Mouse (Mus musculus): Measurements from ENCODE around the gene Bbs1.

DNA sequence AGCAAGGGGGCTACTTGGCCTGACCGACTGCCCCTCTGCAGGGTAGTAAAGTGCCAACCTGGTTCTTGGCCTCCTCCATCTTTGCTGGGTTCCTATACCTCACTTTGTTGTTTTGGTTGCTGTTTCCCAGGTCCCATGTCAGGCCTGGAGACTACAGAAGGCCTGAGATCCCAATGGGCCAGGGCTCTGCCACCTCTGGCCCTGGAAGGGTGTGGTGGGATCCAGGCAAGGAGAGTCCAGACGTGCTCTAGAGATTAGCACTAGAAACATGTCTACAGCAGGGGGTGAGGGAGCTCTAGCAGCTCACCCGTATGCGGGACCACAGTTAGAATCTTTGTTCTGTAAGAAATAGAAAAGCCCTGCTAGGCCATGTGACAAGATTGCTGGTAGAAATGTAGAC, 22.5 kb downstream of the Bbs1 start:
- TF ChIP-seq ZNF384 (IDR thresholded peaks at IDR 0.05; ENCODE audit: low read depth, low read length) = no peak
- TF ChIP-seq MAFK (IDR thresholded peaks at IDR 0.05; ENCODE audit: insufficient read depth, low read depth, low read length) = no peak
- no peak for TF ChIP-seq CHD2 (IDR thresholded peaks at IDR 0.05; ENCODE audit: low read depth, low read length)

Measured in ES-E14 (cell line).